10 mouse cellular contexts compared by ENCODE assay signal in the genomic region with DNA sequence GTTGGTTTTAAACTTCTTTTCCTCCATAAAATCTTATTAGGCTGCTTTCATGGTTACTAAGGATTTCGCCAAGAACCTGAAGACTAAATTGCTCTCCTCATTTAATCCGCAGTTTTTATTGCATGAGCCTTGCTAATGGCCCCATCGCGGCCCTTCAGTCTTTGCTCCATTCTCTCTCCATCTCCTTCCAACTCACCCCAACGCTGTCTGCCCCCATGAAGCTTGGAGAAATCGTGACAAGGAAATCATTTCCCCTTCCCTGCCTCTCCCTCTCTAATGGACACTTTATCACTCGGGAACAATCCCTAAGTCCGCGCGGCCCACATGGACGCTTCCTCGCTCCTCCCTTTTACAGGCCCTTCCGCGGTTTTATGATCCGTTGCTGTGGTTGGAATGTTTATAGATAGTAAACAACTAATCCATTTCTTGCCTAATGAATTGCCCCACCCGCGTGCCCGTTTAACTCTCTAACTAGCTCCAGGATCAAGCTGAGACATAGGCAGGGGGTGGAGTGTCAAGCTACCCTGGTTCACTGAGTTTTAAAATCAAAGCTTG.
DNase-seq lines count a peak whose midpoint lies in the region; ATAC-seq lines count a peak whose summit lies in the region.
"Had no signal": no experiment of that assay in that cellular context is flagged by ENCODE, and none has a peak within 500 bp of the region (broad histone marks: within the 10 kb centered on the region; RNA-seq: fewer than 3 reads in every experiment).

No protein-coding gene starts in this region.

- no peak for ATAC-seq in heart, embryonic 15.5 days (replicated peaks; ENCODE audit: insufficient number of reproducible peaks, insufficient read depth, low FRiP score, low read depth)
- peak; percentile 28; the same call in 1 of the 2 replicates for ATAC-seq in hindbrain, embryonic 14.5 days (ENCODE audit: low FRiP score)
- ATAC-seq in midbrain, embryonic 13.5 days, result no peak

- H3K27me3 ChIP-seq in heart, embryonic 15.5 days, result peaks cover 4% of the 10 kb centered on the region; the same call in 1 of the 2 replicates
- H3K27me3 ChIP-seq in hindbrain, embryonic 14.5 days (ENCODE audit: control insufficient read depth, insufficient read depth, low read length), result peaks cover 58% of the 10 kb centered on the region
- H3K27me3 ChIP-seq in midbrain, embryonic 13.5 days, result peaks cover 59% of the 10 kb centered on the region

- H3K4me3 ChIP-seq in heart, embryonic 15.5 days, result peak overlapping the region; percentile 38
- peak overlapping the region; percentile 6 for H3K4me3 ChIP-seq in hindbrain, embryonic 14.5 days (replicated peaks; ENCODE audit: low read length)
- peak overlapping the region; percentile 15 for H3K4me3 ChIP-seq in midbrain, embryonic 13.5 days (replicated peaks)
- H3K4me3 ChIP-seq: liver, embryonic 13.5 days had no signal

- H3K9ac ChIP-seq in heart, embryonic 15.5 days, result peak overlapping the region; percentile 12
- H3K9ac ChIP-seq in hindbrain, embryonic 14.5 days, result no peak overlapping the region
- H3K9ac ChIP-seq in midbrain, embryonic 13.5 days (replicated peaks), result 0 out of 2 replicates have a peak overlapping the region, but pooled peaks have one; percentile 14
- H3K9ac ChIP-seq: liver, embryonic 13.5 days had no signal

- H3K9me3 ChIP-seq in heart, embryonic 15.5 days (replicated peaks), result no peaks in the 10 kb centered on the region
- no peaks in the 10 kb centered on the region for H3K9me3 ChIP-seq in hindbrain, embryonic 14.5 days (ENCODE audit: control insufficient read depth, low read length)
- no peaks in the 10 kb centered on the region for H3K9me3 ChIP-seq in midbrain, embryonic 13.5 days
- H3K9me3 ChIP-seq: liver, embryonic 13.5 days had no signal

- WGBS in heart, embryonic 15.5 days, result 6% methylated on average over 18 of the region's 18 CpGs
- under 1% methylated on average over 18 of the region's 18 CpGs for WGBS in hindbrain, embryonic 14.5 days
- WGBS in midbrain, embryonic 13.5 days, result under 1% methylated on average over 18 of the region's 18 CpGs

- DNase-seq in heart, adult 18-20 months, result no peak
- peak; percentile 59 for DNase-seq in embryo, embryonic 10 days (ENCODE audit: low spot score)
- DNase-seq in hindbrain, embryonic 14.5 days (ENCODE audit: low spot score), result no peak
- no peak for DNase-seq in c-Kit-positive CD71-positive TER-119-positive erythroid progenitor cells, embryonic 14.5 days (ENCODE audit: low spot score)
- DNase-seq in spleen, adult 18-20 months, result no peak
- no peak for DNase-seq in gastrocnemius, postnatal 4 days (ENCODE audit: low spot score in 2 of 2)
- DNase-seq: gastrocnemius, postnatal 10 days; liver, embryonic 13.5 days had no signal

- H3K4me2 ChIP-seq in heart, embryonic 15.5 days, result peak overlapping the region; percentile 67
- H3K4me2 ChIP-seq in hindbrain, embryonic 14.5 days (replicated peaks), result peak overlapping the region; percentile 40
- peak overlapping the region; percentile 38 for H3K4me2 ChIP-seq in midbrain, embryonic 13.5 days (replicated peaks)
- H3K4me2 ChIP-seq: liver, embryonic 13.5 days had no signal

- H3K4me1 ChIP-seq in heart, embryonic 15.5 days (replicated peaks), result peaks cover 33% of the 10 kb centered on the region
- 0 out of 2 replicates have a peak, but pooled peaks cover 5% of the 10 kb centered on the region for H3K4me1 ChIP-seq in hindbrain, embryonic 14.5 days (replicated peaks; ENCODE audit: control insufficient read depth, insufficient read depth, low read length)
- H3K4me1 ChIP-seq in midbrain, embryonic 13.5 days (replicated peaks), result peaks cover 35% of the 10 kb centered on the region

- H3K27ac ChIP-seq in heart, embryonic 15.5 days, result peak overlapping the region; percentile 27; the same call in 1 of the 2 replicates
- H3K27ac ChIP-seq in hindbrain, embryonic 14.5 days, result no peak overlapping the region
- no peak overlapping the region for H3K27ac ChIP-seq in midbrain, embryonic 13.5 days
- H3K27ac ChIP-seq: liver, embryonic 13.5 days had no signal

- H3K36me3 ChIP-seq in heart, embryonic 15.5 days, result no peaks in the 10 kb centered on the region
- no peaks in the 10 kb centered on the region for H3K36me3 ChIP-seq in hindbrain, embryonic 14.5 days (replicated peaks; ENCODE audit: control insufficient read depth, insufficient read depth)
- no peaks in the 10 kb centered on the region for H3K36me3 ChIP-seq in midbrain, embryonic 13.5 days
- H3K36me3 ChIP-seq: liver, embryonic 13.5 days had no signal
